Mouse (Mus musculus): Measurements from ENCODE around the gene Vsx1. TPM values are rescaled to one million over a fixed set of nuclear protein-coding genes. Genes with fewer than 3 reads are reported as not detected.

Vsx1 gene
- total and polyA plus RNA-seq, 2 experiments from 2014 or later, result 0.13 to 0.26 TPM

- peak; percentile 23; the same call in 1 of the 2 replicates for TF ChIP-seq CTCF (IDR thresholded peaks at IDR 0.05; ENCODE audit: low read depth)
- WGBS, result 15% methylated on average over 1 of the region's 1 CpGs
- Histone ChIP-seq H3K4me2 (ENCODE audit: low read depth, low read length) (no peak overlapping the region), H3K9ac (replicated peaks; ENCODE audit: low read length) (no peak overlapping the region), H3K27ac (no peak overlapping the region), H3K27me3 (ENCODE audit: insufficient read depth, low read length) (peaks cover 12% of the 10 kb centered on the region; the same call in 1 of the 2 replicates), H3K9me3 (ENCODE audit: low read length) (no peaks in the 10 kb centered on the region), H3K4me3 (ENCODE audit: low read length) (no peak overlapping the region), H3K36me3 (ENCODE audit: insufficient read depth, low read length) (no peaks in the 10 kb centered on the region), H3K4me1 (ENCODE audit: insufficient read depth, low read length) (no peaks in the 10 kb centered on the region)
- ATAC-seq (no peak), DNase-seq (ENCODE audit: low spot score) (no peak)
These were observed 13.6 kb downstream of the Vsx1 start for GRCm38 (mm10) chr2:150675525-150675924.

DNA sequence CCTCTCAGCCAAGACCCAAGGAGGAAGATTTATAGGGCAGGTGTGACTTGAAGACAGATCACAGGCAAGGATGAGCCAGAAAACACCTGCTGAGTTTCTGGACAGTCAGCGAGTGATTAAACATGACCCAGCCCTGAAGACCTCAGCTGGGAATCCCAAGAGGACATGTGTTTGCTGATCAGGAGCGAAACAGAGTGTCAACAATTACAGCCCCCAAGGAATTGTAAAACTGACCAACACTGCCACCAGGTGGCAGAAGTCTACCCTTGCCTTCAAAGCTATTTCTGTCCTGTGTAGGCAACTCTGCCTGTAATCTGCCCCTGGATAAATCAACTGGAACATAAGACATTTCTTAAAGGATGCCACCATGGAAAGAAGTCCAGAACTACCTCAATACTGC, 14.3 kb downstream of the Vsx1 start:
- WGBS, result 2% methylated on average over 2 of the region's 2 CpGs
- Histone ChIP-seq H3K27ac (no peak overlapping the region), H3K9ac (replicated peaks; ENCODE audit: low read length) (no peak overlapping the region), H3K4me2 (ENCODE audit: low read depth, low read length) (no peak overlapping the region), H3K27me3 (ENCODE audit: insufficient read depth, low read length) (peaks cover 12% of the 10 kb centered on the region; the same call in 1 of the 2 replicates), H3K9me3 (ENCODE audit: low read length) (no peaks in the 10 kb centered on the region), H3K4me3 (ENCODE audit: low read length) (no peak overlapping the region), H3K4me1 (ENCODE audit: insufficient read depth, low read length) (no peaks in the 10 kb centered on the region), H3K36me3 (ENCODE audit: insufficient read depth, low read length) (no peaks in the 10 kb centered on the region)
- peak; percentile 89 for TF ChIP-seq CTCF (IDR thresholded peaks at IDR 0.05; ENCODE audit: low read depth)
- ATAC-seq (peak; percentile 84), DNase-seq (ENCODE audit: low spot score) (peak; percentile 88)

DNA sequence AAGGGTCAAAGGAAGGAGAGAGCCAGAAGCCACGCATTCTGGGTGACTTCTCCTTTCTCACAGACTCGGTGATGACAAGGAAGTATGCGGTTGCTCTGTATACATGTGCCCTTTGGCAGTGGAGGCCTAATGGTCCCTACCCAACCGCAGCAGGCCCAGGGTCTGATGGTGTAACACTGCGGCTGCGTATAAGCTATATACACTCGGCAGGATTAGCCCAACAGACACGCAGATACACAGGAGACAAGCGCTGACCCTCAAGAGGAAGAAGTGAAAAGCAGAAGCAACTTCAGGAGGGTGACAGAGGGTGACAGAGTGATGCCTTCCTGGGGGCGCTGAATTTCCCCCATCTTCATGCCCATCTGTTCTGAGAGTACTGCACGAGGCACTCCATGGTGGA, 15.2 kb downstream of the Vsx1 start:
- H3K9ac ChIP-seq (replicated peaks; ENCODE audit: low read length), result no peak overlapping the region
- H3K36me3 ChIP-seq (ENCODE audit: insufficient read depth, low read length), result no peaks in the 10 kb centered on the region
- H3K4me1 ChIP-seq (ENCODE audit: insufficient read depth, low read length), result no peaks in the 10 kb centered on the region
- ATAC-seq (no peak), DNase-seq (ENCODE audit: low spot score) (no peak)
- H3K4me2 ChIP-seq (ENCODE audit: low read depth, low read length), result no peak overlapping the region
- no peak for TF ChIP-seq CTCF (IDR thresholded peaks at IDR 0.05; ENCODE audit: low read depth)
- no peak overlapping the region for H3K4me3 ChIP-seq (ENCODE audit: low read length)
- WGBS, result 91% methylated on average over 11 of the region's 11 CpGs
- H3K9me3 ChIP-seq (ENCODE audit: low read length), result no peaks in the 10 kb centered on the region
- H3K27me3 ChIP-seq (ENCODE audit: insufficient read depth, low read length), result peaks cover 12% of the 10 kb centered on the region; the same call in 1 of the 2 replicates
- H3K27ac ChIP-seq, result no peak overlapping the region

- DNase-seq (ENCODE audit: low spot score), result no peak
- Histone ChIP-seq H3K36me3 (ENCODE audit: insufficient read depth, low read length) (no peaks in the 10 kb centered on the region), H3K27me3 (ENCODE audit: insufficient read depth, low read length) (peaks cover 6% of the 10 kb centered on the region; the same call in 1 of the 2 replicates), H3K4me3 (ENCODE audit: low read length) (no peak overlapping the region), H3K4me2 (ENCODE audit: low read depth, low read length) (no peak overlapping the region), H3K9me3 (ENCODE audit: low read length) (no peaks in the 10 kb centered on the region), H3K27ac (no peak overlapping the region), H3K4me1 (ENCODE audit: insufficient read depth, low read length) (peaks cover 4% of the 10 kb centered on the region; the same call in 1 of the 2 replicates), H3K9ac (replicated peaks; ENCODE audit: low read length) (no peak overlapping the region)
- ATAC-seq, result no peak
- no peak for TF ChIP-seq CTCF (IDR thresholded peaks at IDR 0.05; ENCODE audit: low read depth)
- 75% methylated on average over 8 of the region's 8 CpGs for WGBS
These were observed 17.4 kb downstream of the Vsx1 start for GRCm38 (mm10) chr2:150671609-150672290.

DNA sequence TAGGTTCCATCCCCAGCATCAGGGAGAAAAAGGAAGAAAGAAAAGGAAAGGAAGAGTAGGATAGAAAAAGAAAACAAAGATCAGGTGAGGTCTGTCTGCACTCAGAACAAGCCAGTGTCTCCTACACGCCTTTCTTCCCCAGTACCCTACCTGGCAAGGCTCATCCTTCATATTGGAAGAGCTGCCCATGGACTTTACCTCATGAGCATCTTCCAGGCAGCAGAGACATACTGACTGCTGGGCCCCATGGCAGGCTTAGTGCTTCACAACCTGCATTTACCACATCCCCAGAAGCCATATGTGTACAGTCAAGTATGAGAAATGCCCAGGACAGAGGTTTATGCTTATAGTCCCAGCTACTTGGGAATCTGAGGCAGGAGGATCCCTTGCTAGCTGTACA, 18.2 kb downstream of the Vsx1 start:
- no peak for ATAC-seq
- no peak for TF ChIP-seq CTCF (IDR thresholded peaks at IDR 0.05; ENCODE audit: low read depth)
- DNase-seq (ENCODE audit: low spot score), result no peak
- 93% methylated on average over 1 of the region's 1 CpGs for whole genome bisulfite sequencing
- H3K9ac ChIP-seq (replicated peaks; ENCODE audit: low read length), result no peak overlapping the region
- no peak overlapping the region for H3K4me3 ChIP-seq (ENCODE audit: low read length)
- no peaks in the 10 kb centered on the region for H3K9me3 ChIP-seq (ENCODE audit: low read length)
- no peak overlapping the region for H3K4me2 ChIP-seq (ENCODE audit: low read depth, low read length)
- H3K27ac ChIP-seq, result no peak overlapping the region
- H3K36me3 ChIP-seq (ENCODE audit: insufficient read depth, low read length), result no peaks in the 10 kb centered on the region
- H3K27me3 ChIP-seq (ENCODE audit: insufficient read depth, low read length), result no peaks in the 10 kb centered on the region
- peaks cover 4% of the 10 kb centered on the region; the same call in 1 of the 2 replicates for H3K4me1 ChIP-seq (ENCODE audit: insufficient read depth, low read length)

GRCm38 (mm10) chr2:150669454-150670045, 19.6 kb downstream of the Vsx1 start:
- Histone ChIP-seq H3K9ac (replicated peaks; ENCODE audit: low read length) (no peak overlapping the region), H3K36me3 (ENCODE audit: insufficient read depth, low read length) (no peaks in the 10 kb centered on the region), H3K27ac (no peak overlapping the region), H3K9me3 (ENCODE audit: low read length) (no peaks in the 10 kb centered on the region), H3K4me1 (ENCODE audit: insufficient read depth, low read length) (peaks cover 4% of the 10 kb centered on the region; the same call in 1 of the 2 replicates), H3K4me3 (ENCODE audit: low read length) (no peak overlapping the region), H3K27me3 (ENCODE audit: insufficient read depth, low read length) (no peaks in the 10 kb centered on the region), H3K4me2 (ENCODE audit: low read depth, low read length) (no peak overlapping the region)
- peak; percentile 41 for DNase-seq (ENCODE audit: low spot score)
- 82% methylated on average over 2 of the region's 2 CpGs for WGBS
- no peak for TF ChIP-seq CTCF (IDR thresholded peaks at IDR 0.05; ENCODE audit: low read depth)
- no peak for ATAC-seq

- no peaks in the 10 kb centered on the region for H3K9me3 ChIP-seq (ENCODE audit: low read length)
- H3K27me3 ChIP-seq (ENCODE audit: insufficient read depth, low read length), result no peaks in the 10 kb centered on the region
- H3K4me2 ChIP-seq (ENCODE audit: low read depth, low read length), result peak overlapping the region; percentile 98; the same call in 1 of the 2 replicates
- no peaks in the 10 kb centered on the region for H3K36me3 ChIP-seq (ENCODE audit: insufficient read depth, low read length)
- no peak overlapping the region for H3K4me3 ChIP-seq (ENCODE audit: low read length)
- no peak for ATAC-seq
- no peak for DNase-seq (ENCODE audit: low spot score)
- H3K4me1 ChIP-seq (ENCODE audit: insufficient read depth, low read length), result peaks cover 4% of the 10 kb centered on the region; the same call in 1 of the 2 replicates
- H3K9ac ChIP-seq (replicated peaks; ENCODE audit: low read length), result no peak overlapping the region
- H3K27ac ChIP-seq, result no peak overlapping the region
- WGBS, result 79% methylated on average over 5 of the region's 5 CpGs
- TF ChIP-seq CTCF (IDR thresholded peaks at IDR 0.05; ENCODE audit: low read depth), result no peak
These were observed 20.2 kb downstream of the Vsx1 start for GRCm38 (mm10) chr2:150668956-150669355.
